Mouse (Mus musculus): ENCODE measurements at regions not wholly inside any gene's neighbourhood (a gene's known extent, or its start where the extent isn't known, plus 50 kb on each side); places are given as distances from the start of the nearest gene placed in this dataset.

DNA sequence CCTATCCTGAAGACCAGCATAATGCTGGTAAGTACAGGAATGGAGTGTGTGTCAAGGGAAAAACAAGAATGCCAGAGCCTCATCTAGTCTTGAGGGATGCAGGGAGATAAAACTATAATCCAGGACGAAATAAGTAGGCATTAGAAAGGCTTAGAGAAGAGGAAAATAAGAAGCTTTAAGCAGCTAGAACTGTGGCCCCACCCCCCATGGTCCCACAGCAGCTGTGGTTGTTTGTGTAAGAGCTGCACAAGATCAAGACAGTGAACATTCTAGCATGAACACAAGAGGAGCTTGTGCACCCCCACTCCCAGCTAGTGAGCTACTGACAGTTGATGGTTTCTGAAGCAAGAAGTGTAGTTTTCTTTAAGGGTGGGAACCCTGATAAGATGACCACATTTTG lies 315.9 kb downstream of the Tmem135 start:
- no peak for DNase-seq

GRCm38 (mm10) chr7:89086348-89086747 lies 317.7 kb downstream of the Tmem135 start:
- DNase-seq = peak in 1 of 2 experiments; percentile 12

- DNase-seq = no peak
Observed at GRCm38 (mm10) chr7:89073939-89074690, 329.9 kb downstream of the Tmem135 start.

DNA sequence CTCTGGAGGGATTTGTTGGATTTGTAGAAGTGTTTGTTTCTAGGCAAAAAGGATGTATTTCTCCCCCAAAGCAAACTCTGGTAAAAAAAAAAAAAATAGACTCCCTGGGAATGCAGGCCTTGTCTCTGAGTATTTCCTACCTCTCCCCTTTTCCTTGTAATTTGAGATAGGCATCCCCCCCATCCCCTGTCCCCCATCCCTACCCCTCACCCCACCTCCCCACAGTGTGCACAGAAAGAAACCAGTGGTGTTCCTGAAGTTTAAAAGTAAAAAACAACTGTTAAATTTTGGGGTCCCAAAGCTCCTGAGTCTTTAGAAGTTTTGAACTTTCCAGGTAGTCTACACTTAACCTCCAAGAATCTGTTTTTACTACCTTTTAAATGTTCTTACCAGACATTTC lies 334.0 kb downstream of the Tmem135 start:
- no peak for DNase-seq

- no peak for DNase-seq
Observed at GRCm38 (mm10) chr7:89064462-89064861, 339.6 kb downstream of the Tmem135 start.

DNA sequence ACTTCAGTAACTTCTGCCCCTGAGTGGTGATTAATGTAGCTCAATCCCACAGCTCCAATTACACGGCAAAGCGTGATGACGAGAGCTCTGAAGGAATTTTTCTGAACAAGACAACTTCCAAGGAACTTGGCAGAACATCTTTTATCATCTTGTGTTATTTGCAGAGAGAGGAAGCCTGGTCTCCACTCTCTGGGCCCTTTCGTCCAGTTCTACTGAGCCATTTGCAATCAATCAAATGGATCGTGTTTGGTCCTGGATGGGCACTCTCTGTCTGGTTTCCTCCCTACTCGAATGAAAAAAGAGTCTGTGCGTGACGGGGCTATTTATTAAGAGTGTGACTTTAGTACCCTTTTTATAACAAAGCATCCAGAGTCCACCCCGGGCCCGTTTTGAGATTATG lies 340.4 kb downstream of the Tmem135 start:
- DNase-seq = no peak

GRCm38 (mm10) chr7:89054494-89054893 lies 349.5 kb downstream of the Tmem135 start:
- no peak for DNase-seq

GRCm38 (mm10) chr7:89051240-89051639 lies 352.8 kb downstream of the Tmem135 start:
- DNase-seq = no peak

GRCm38 (mm10) chr7:89046405-89047217 lies 357.4 kb downstream of the Tmem135 start:
- no peak for DNase-seq

GRCm38 (mm10) chr7:89042977-89043376 lies 361.0 kb downstream of the Tmem135 start:
- DNase-seq = no peak

DNA sequence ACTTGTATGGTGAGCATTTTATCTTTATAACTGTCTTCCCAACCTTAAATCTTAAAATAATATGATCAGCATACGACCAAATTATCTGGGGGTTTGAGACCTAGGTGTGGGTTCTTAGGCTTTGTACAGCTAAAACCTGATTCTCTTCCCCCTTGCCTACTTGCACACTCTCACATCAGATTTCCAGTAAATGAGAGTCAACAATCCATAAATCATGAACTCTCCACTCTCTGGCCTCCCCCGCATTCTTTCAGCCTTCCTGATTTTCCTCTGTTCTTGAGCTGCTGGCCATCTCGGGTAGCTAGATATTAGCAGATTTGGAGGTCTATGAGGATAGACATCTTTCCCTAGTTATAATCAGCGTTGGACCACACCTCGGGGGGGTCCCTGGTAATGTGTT lies 362.7 kb downstream of the Tmem135 start:
- DNase-seq = no peak

- no peak for DNase-seq
Observed at GRCm38 (mm10) chr7:89040139-89040538, 363.9 kb downstream of the Tmem135 start.

GRCm38 (mm10) chr7:89035138-89035996 lies 368.7 kb downstream of the Tmem135 start:
- no peak for DNase-seq

DNA sequence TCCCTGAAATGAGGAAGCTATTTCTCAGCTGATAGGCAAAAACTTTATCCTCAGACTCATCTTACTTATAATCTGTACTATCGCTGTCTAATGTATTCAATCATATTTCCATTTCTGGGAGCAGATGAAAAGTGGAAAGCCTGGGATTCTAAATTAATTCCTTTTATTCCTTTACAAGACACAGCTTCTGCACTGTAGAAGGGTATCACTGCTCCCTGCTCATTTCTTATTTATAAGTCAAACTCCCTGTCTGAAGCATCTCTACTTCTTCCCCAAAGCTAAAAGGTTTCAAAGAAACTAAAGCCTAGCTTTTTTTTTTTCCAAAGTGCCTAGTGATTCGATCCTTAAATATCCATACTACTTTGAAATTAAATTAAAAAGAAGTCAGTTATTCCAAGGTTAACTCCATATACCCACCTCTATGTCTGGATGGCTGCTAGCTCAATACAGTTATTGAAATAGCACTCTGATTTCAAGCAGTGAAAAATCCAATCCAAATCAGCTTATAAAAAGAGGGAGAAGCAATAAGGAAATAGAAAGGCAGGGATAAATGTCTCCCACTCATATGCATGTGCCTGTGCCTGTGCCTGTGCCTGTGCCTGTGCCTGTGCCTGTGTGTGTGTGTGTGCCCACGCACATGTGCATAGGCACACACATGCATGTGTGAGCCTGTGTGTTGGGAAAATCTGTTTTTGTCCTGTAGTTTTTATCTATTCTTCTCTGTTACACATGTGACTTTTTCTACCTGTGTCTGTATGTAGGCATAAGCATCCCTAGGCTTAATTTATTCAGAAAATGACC lies 380.6 kb downstream of the Tmem135 start:
- no peak for DNase-seq

GRCm38 (mm10) chr7:88998815-88999392 lies 405.1 kb downstream of the Tmem135 start:
- no peak for DNase-seq

DNA sequence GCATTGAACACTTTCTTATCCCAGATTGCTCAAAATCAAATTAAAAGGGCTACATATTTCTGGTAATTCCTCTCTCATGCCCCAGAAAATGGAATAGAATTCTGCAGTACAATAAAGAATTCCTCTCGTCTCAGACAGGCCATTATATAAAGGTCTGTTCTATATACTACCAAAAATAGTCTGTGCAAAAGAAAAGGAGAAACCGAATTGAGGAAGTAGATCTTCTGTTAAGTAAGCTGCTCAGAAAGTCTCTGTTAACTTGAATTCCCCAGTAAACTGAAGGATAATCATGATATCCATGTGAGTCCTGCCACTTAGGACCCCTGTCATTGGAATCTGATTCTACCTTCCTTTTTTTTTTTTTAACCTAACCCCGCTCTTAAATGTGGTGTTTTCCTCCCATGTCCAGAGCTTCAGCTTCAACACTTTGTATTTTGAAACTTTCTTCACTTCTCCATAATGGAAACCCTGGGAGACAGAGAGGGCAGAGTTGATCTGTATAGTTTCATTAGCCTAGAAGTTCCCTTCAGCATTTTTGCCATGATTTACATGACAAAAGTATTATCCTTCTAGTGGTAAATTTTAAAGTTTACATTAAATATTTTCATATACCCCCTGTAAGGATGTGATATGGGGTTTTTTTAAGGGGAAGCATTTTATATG lies 406.1 kb downstream of the Tmem135 start:
- DNase-seq = no peak

DNA sequence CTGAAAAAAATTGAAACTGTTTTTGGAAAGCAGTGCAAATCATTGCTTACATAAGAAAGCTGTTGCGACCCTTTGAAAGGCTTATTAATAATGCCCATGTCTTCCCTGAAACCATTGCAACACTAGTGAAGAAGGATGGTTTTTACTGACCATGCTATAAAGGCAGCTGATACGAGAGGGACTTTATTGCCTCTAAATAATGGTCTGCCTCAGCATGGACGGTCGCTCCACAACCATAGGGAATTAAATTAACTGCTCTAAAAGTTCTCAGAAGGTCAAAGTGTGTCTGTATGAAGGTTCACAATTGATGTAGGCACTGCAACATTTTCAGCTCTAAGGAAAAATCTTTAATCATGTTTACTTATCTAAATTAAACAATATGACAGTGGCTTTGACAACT lies 429.6 kb downstream of the Tmem135 start:
- no peak for DNase-seq

- DNase-seq = no peak
Observed at GRCm38 (mm10) chr7:88960841-88961240, 443.2 kb downstream of the Tmem135 start.

GRCm38 (mm10) chr7:88960190-88960589 lies 443.8 kb downstream of the Tmem135 start:
- no peak for DNase-seq

- DNase-seq = no peak
Observed at GRCm38 (mm10) chr7:88959332-88960124, 444.5 kb downstream of the Tmem135 start.

DNA sequence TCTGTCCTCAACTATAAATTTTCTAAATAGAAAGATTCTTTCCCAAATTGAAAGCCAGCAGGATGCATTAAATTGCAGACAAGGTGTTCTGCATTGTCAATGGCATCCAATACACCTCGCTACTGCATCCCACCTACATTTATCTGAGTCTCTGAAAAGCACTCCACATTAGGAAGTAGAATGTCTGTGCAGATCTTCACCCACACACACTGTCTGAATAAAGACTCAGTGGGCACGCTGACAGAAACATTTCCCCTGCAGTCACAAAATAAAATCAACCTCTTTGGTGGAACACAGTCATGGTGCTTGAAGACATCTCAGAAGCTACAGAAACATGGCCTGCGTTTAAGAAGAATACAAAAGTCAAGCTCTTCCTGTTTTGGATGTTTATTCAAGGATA lies 449.0 kb downstream of the Tmem135 start:
- DNase-seq = no peak

Data from lung, adult 18-20 months (tissue).